Mouse (Mus musculus) gastrocnemius, postnatal 25 days (tissue): Measurements from ENCODE around the gene Car4. TPM values are rescaled to one million over a fixed set of nuclear protein-coding genes. Genes with fewer than 3 reads are reported as not detected.
A peak's percentile ranks its signal among the peaks of the same experiment; 100 is the strongest.

ENCODE experiments used
- DNase-seq: peaks from one replicate; pipeline ENCODE4 v3.0.0; 2022
- total RNA-seq, 2 experiments: library from RNA; stranded (reverse); gene quantifications; 1 replicate in 1 of 2; 2 replicates in 1 of 2; pipeline ENCODE4 v1.2.3; 2021

Car4 gene
- total RNA-seq, 2 experiments from 2014 or later: 10.2 to 13.5 TPM

DNA sequence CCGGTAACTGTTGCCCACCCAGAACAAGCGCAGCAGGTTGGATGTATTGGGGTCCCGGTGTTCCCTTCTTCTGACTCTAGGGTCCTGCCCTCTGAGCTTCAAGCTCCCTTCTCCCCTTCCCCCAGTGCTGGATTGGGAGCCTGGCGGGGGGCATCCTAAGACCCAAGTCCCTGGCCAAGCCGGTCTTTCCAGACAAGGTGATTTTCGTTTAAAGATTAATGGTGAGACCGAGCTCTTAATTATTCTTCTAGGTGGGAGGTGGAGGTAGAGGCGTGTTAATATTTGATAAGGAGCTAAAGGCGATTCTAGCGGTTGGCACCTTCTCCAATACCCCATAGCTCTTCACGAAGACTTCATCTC is 665 bp downstream of the Car4 start:
- DNase-seq: no peak

DNA sequence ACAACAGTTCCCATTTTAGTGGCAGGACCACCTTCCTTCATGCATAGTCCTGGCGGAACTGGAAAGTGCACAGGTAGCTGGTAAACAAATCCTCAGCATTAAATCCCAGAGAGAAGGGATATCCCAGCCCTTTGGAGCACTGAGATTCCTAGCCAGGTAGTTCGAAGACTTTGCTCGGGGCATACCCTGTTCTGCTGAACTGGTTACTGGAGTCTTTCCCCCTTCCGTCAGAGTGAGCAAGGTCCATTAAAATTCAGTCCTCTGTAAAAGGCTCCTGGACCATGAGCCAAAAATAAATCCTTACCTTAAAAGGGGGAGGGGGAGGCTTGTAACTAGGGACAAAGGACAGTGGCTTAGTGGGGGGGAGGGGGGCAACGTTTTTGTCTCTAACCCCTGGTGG is 1.6 kb downstream of the Car4 start:
- no peak for DNase-seq

DNA sequence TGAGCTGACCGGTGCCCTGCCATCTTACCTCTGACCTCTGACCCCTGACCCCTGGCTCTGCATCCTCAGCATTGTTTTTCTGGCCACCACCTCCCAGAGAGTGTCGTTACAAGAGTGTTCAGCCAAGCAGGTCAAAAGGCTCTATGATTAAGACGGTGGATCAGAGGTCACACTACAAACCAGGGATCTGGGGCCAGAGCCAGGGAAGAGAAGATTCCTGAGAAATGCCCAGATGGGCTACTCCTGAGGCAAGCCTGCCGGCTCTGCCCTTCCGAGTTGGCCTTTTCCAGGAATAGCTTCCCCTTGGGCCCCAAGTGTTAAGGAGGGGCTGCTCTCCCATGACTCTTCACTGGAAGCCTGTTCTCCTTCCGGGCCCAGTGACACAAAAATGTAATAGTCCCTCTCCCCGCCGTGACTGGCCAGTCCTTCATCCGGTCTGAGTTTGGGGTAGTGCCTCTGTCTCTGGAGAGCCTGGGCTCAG is 2.2 kb downstream of the Car4 start:
- DNase-seq: peak; percentile 57

DNA sequence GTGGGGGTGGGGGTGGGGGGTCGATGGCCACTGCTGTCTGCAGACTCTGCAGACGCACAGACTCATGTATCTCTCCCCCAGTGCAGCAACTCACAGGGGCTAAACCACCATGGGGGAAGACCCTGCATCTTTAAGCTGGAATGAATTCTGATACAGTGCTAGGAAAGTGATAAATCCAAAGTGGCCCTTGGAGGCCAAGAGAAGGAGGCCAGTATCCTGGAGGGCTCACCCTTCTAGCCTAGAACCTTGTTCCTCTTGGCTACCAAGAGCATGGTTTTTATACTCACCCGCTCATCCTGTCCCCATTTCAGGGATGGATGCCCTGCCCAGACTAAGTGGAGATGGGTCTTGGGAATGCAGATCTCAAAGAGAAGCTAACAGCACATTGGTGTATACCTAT is 2.7 kb downstream of the Car4 start:
- DNase-seq: no peak

DNA sequence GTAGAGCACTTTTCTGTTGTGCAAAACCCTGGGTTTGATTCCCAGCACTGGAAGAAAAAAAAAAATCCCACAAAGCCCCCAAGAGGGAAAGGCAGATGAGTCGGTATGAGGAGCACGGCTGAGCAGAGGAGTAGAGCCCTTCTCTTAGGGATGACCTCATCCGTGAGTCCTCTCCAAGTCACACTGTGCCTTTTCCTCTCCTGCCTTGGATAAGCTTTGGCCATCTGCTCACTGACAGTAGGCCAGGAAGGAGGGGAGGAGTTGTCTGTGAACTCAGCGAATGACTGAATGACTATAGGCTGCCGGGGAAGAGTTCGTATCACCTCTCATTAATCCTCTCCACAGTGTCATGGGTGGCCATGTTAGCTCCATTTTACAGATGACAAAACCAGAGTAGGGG is 3.2 kb downstream of the Car4 start:
- DNase-seq: no peak

DNA sequence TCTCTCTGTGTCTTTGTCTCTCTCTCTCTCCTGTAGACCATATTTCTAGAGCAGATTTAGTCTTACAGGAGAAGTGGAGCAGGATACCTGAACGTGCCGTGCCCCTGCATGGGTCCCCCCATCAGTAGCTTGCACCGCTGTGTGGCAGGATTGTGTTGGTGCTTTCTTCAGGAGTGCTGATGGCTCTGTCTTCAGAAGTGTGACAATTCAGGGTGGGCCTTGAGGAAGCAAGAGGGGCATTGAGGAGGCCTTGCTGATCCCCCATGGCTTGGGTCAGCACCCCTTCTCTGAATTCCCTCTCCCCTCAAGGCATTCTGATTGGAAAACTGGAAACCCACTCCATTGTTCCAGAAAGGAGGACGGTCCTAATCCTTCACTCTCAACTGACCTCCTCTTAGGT is 4.0 kb downstream of the Car4 start:
- DNase-seq: no peak

DNA sequence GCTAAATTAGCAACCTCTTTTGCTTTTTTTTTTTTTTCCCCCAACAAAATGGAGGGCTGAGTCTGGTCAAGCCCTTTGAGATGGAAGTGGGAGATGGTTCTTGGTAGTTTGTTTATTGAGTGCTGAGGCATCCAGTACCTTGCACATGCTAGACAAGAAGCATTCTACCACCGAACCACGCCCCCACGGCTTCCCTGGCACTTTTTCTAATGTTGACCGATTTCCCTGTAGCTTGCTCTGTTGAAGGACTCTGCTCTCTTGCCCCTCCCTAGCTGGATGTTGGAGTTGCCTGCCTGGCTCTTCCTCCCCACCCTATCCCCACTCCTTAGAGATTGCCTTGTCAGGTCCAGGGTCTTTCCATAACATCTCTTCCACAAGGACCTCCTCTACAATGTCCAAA is 5.0 kb downstream of the Car4 start:
- no peak for DNase-seq

DNA sequence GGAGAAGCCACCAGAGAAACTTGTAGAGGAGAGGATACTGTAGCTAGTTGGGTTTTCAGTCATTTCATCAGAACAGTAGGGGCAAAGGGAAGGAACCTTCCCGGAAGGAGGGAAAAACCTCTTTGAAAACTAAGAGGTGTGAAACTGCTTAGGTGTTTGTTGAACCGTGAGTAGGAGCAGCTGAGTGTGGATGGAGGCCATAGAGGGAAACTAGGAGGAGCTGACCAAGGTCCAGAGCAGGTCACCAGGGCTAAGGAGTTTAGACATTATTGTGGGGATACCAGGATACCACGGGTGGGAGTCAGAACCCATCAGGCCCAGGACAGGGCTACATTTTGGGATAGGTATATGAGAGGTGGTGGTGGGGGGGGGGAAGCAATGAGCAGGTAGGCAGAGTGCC is 6.0 kb downstream of the Car4 start:
- no peak for DNase-seq

DNA sequence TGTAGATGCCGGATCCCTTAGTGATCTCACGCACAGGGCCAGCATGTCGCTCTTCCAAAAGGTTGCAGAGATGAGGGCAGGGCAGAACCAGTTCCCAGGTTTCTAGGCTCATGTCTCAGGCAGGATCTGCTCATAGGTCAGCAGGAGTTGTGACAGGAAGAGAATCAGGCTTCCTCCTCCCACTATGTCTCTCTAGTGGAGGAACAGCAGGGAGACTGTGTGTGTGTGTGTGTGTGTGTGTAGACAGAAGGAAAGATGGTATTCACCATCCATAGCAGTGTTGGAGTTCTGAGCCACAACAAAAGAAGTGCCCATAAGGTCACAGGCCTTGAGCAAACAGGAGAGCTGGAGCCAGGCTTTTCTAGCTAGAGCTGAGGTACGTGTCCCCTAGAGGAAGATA is 9.1 kb downstream of the Car4 start:
- DNase-seq: no peak

DNA sequence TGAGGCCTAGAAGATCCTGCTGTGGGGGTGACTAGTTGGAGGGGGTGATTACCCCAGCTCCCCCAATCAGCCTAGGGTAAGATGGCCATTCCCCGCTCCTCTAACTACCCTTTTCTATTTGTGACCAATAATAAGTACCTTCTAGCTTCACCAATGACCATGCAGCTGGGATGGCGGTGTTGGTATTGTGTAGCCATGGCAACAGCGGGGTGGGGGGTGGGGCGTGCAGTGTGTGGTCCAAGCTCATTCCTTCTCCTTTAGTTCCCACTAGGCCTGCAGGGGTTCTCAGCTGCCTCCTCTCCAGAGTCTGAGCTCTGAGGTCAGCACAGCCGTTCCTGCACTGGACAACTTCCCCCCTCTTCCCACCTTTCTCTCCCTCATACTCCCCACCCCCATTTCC is 9.5 kb downstream of the Car4 start:
- DNase-seq: no peak

DNA sequence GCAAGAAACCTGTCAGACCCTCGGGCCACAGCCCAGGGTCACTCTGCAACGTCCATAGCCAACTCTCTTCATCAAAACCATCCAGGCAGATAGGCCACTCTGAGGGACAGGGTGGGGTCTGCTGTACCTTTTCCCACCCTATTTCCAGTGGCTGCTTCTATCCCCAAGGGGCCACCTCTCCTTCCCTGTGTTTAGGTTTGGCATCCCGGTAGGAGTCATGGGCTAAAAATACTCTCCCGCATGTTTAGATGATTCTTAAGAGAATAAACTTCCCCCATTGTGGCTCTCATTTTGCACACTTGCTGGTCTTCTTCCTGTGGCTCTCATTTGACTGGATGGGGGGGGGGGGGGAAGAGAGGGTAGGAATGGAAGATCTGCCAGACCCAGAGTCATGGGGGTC is 10.7 kb downstream of the Car4 start:
- no peak for DNase-seq

DNA sequence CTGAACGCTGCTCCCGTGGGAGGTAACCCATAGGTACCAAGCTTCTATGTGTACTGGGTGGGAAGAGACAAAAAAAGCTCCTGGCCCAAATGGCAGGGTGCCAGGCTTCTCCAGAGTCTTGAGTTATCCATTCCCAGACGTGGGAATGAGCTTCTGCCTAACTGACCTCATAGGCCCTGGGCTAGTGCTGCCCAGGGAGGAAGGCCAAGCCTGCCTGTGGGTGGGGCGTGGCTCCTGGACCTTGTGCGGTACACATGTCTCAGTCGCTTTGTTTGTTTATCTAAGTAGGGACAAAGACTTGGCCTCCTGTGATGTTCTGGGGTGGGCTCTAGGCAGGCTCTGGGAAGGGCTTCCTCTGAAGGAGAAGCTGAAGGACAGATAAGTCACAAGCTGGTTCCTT is 11.2 kb downstream of the Car4 start:
- peak; percentile 64 for DNase-seq

DNA sequence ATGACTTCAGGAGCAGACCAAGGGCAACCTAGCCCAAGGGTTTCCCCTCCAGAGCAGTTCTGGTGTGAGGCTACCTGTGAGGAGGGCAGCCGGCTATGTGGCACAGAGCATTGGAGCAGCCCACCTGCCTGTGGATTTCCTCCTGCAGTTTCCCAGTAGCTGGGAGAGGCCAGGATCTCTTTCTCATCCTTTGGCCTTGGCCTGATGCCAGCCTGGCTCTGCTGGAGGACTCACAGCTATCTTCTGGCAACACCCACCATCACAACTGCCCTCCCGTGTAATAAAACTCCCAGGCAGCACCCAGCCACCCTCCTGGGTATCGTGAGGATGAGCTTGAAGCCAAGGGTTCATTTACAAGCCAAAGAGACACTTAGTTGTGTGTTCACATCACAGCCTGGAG is 14.5 kb downstream of the Car4 start:
- DNase-seq: no peak

DNA sequence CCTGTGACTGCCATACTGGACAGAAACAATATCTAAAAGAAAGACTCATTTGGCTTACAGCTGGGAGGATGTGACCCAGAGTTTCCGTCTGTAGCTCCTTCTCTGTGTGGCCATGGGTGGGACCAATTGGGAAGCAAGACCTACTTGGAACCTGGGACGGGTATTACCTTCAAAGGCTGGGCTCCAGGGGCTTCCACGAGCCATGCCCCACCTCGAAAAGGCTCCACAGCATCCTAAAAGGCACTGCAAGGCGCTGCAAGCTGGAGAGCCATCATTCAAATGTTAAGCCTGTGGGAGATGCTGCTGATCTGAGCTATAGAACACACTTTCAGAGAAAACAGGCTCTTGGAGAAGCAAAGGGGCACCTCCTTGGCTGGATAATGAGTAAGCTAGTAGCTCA is 16.1 kb downstream of the Car4 start:
- no peak for DNase-seq

DNA sequence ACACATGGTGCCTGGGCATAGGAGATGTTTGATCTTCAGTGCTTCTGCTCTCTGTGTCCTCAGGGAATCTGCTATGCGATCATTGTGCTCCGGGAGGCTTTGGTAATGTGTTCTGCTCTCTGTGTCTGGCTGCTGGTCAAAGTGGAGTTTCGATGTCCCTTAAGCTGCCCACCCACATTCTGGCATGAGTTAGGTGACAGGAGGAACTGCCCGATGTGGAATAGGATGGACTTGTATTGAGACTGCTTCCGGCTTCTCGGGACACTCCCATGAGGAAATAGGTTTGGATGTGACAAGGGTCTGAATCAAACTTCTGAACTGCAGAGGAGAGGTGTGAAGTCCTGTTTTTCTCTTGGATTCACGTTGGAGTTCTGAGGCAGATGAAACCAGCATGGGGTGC is 17.0 kb downstream of the Car4 start:
- DNase-seq: no peak

DNA sequence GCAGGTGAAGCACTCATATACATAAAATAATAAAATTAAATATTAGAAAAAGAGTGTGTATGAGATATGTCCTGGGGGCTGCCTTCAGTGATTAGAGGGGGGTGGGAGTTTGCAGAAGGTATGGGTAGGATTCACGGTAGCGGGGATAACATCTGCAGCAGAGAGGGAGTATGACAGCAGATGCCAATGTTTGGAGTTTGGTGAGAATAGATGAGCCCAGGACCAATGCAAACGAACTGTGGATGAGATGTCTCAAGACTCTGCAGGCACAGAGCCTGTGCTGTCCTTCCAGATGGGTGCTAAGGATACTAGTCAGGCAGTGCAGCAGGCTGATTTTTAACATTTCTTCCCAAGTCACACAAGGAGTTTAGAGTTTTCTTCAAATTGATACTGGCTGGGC is 19.1 kb downstream of the Car4 start:
- DNase-seq: no peak

DNA sequence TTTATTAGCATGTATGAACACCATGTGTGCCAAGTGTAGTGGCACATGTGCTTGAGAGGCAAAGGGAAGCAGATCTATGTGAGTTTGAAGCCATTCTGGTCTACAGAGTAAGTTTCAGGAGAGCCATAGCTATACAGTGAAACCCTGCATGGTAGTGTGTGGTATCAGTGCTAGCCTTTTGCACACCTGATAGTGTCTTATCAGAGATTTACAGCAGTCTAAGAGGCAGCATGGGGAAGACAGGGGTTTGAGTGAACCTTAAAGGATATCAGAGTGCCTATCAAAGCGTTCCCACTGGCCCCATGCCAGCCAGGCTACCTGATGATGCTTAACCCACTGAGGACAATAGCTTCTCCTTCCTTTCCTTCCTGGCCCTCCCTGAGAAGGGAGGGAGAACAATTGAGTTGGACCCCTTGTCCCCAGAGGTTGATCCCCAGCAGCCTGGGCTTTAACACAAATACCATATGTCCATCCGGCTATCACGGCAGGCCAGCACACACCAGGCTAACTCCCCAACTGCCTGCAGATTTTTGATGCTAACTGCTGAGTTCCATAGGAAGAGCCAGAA is 19.9 kb downstream of the Car4 start:
- DNase-seq: peak; percentile 51

DNA sequence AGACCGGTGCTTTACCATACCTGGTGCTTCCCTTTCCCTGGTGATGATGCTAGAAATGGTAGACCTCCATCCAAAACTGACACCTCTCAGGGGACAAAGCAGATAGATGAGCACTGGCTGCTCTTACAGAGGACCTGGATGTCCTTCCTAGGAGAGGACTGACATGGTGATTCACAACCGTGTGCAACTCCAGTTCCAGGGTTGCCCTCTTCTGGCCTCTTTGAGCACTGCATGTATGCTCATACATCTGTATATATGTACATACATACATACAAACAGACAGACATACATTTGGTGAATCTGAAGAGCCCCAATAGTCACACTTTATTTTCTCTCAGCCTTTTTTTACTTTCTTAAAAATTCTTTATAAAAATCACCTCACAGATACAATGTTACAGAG is 20.5 kb downstream of the Car4 start:
- no peak for DNase-seq

DNA sequence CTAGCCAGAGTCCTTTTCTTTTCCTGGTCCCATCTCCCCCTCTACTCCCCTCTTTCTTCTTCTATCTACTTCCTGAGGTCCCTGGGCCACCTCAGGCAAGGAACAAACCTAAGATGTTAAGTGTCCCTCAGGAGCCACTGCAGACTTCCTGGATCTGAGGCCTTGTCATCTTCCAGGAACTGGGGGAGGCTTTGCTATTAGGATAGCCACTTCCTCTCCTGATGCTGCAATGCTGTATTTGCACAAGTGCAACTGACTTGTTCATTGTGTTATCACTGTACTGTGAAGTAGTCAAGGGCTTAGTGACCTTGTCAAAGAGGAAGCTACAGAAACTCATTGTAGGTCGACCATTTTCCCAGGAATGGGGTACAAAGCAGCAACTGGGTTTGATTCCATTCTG is 21.8 kb downstream of the Car4 start:
- DNase-seq: no peak

DNA sequence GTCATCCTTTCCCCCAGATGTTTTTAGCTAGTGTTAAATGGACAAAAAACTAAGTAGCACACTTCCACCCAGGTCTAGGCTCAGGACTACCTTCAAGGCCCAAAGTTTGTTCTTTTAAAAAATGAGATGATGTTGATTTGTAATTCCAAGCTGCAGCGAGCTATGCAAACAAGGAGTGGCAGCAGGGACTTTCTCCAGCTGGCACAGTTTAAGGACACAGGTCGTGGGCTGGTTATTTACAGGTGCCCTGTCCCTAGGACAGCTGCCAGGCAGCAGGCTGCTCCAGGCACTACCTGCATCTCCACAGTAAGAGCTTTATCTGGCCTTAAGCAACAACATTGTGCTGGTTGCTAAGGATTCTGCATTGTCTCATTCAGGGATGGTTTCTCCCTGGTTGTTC is 23.1 kb downstream of the Car4 start:
- DNase-seq: no peak

DNA sequence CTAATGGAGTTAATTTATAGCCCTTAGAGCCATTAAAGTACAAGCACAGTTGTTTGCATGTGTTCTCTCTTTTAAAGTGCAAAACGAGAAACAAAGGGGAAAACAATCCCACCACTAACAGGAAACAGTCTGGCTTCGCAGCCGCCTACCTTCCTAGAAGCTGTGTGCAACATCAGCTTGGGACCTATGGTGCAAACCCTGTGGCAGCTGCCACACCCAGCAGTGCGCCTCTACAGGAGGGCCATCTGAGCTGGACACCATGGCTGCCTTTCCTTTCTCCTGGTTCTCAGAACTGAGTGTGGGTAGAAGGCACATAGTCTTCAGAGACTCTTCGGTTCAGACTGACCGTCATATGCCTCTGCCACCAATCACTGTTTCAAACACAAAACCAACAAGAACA is 27.8 kb downstream of the Car4 start:
- no peak for DNase-seq

DNA sequence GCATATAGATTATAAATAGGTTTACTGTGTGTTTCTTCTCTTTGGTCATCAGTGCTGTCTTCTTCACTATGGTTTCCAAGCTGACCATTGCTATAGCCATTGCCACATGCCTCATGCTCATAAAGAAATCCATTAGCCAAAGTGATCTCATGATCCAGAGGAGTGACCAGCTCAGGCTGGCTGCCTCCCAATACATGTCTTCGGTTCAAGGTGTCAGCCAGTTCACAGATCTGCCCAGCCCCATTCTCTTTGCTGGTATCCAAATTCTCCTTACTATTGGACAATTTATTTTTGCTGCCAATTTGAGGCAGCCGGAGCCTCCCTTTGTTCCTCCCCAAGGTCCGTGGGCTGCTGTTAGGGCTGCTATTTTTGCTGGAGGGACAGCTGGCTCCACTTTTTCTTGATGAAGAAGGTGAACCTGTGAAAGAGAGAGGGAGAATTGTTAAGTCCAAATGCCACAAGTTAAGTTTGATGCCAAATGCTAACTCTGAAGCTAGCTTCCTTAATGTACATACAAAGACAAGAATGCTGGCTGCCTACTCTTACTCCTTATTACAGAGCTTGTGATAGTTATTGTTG is 30.8 kb downstream of the Car4 start:
- DNase-seq: no peak

DNA sequence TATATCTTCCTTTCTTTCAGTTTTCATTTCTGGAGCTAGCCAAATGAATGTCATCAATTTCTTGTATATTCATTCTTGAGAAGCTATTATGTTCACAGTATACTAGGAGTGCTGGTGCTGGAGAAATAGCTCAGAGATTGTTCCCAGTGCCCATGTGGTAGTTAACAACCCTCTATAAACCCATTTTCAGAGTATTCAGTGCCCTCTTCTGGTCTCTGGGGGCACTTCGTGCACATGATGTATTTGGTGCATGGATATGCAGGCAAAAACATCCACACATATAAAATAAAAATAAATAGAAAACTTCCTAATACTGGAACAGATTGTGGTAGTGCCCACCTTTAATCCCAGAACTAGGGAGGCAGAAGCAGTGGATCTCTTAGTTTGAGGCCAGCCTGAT is 35.4 kb downstream of the Car4 start:
- no peak for DNase-seq

DNA sequence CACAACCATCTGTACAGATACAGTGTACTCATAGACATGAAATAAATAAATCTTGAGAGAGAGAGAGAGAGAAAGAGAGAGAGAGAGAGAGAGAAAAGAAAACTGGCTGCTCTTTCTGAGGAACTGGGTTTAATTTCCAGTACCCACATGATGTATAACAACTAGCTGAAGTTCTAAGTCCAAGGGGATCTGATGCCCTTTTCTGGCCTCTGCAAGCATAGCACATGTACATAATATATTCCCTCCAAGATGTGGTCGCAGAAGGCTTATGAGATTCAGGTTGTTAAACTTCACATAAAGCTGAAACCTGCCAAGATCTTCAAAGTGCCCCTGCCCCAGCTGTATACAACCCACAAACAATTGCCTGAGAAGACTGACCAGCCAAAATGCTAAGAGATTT is 37.7 kb downstream of the Car4 start:
- no peak for DNase-seq

DNA sequence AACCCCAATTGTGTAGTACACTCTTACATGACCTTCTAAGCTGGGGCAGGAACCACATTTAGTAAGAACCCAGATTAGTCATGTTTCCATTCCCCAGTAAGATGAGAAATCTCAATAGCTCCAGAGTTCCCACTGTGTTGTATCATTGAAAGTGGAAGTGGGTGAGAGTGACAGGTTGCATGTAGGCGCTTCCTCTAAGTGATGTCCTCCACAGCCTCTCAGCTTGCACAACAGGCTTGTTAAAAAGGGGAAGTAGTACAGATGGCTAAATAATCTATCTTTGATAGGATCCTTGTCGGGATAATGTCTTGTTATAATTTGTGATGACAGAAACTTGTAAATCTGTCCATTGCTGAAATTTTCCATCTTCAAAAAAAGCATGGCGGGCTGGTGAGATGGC is 46.0 kb downstream of the Car4 start:
- no peak for DNase-seq
